Mouse (Mus musculus) limb, embryonic 15.5 days (tissue): ENCODE data around the gene Pank1. TPM values are rescaled to one million over a fixed set of nuclear protein-coding genes. Genes with fewer than 3 reads are reported as not detected.

Source experiments
- ATAC-seq: fragments of 200-750 bp; cut with Nextera tagmentation; 2 replicates; pipeline ENCODE4 v1.8.0; 2017; ENCODE audit warnings: low read depth, moderate TSS enrichment; ENCODE audit not compliant: insufficient number of reproducible peaks, low FRiP score, low TSS enrichment
- H3K27ac ChIP-seq: fragments of 300-500 bp; sonication (generic); 2 replicates; pipeline ENCODE4 v1.5.1; 2015; ENCODE audit warnings: moderate library complexity, mild to moderate bottlenecking, inconsistent platforms
- H3K27me3 ChIP-seq: fragments of 300-500 bp; sonication (generic); 2 replicates; pipeline ENCODE4 v1.6.1; 2015; ENCODE audit warnings: inconsistent platforms
- H3K36me3 ChIP-seq: fragments of 300-500 bp; sonication (generic); 2 replicates; pipeline ENCODE4 v1.6.1; 2015; ENCODE audit warnings: inconsistent platforms
- H3K4me1 ChIP-seq: fragments of 300-500 bp; sonication (generic); 2 replicates; pipeline ENCODE4 v1.6.1; 2015; ENCODE audit warnings: inconsistent platforms
- H3K4me2 ChIP-seq: fragments of 300-500 bp; sonication (generic); 2 replicates; pipeline ENCODE4 v1.6.1; 2015; ENCODE audit warnings: mild to moderate bottlenecking, inconsistent platforms
- H3K4me3 ChIP-seq: fragments of 300-500 bp; sonication (generic); 2 replicates; pipeline ENCODE4 v1.5.1; 2015; ENCODE audit warnings: mild to moderate bottlenecking, inconsistent platforms
- H3K9ac ChIP-seq: fragments of 300-500 bp; sonication (generic); 2 replicates; pipeline ENCODE4 v1.6.1; 2015; ENCODE audit warnings: inconsistent platforms
- H3K9me3 ChIP-seq: fragments of 300-500 bp; sonication (generic); 2 replicates; pipeline ENCODE4 v1.6.1; 2016; ENCODE audit warnings: inconsistent platforms
- WGBS: fragments of 180-500 bp; shearing (Covaris S2); methylation state at CpG from one replicate; pipeline ENCODE4 v1.1.7; 2015; 5-methylcytosine and 5-hydroxymethylcytosine counted together
- polyA plus RNA-seq: library from polyadenylated mRNA; unstranded; fragments of >200 nt; fragmentation: Nextera tagmentation; extraction: Ambion mirVana; gene quantifications from 2 replicates; pipeline ENCODE4 v1.2.1, GENCODE M21; 2015

The Pank1 gene
- polyA plus RNA-seq, result 5.0 and 6.1 TPM in 2 replicates

DNA sequence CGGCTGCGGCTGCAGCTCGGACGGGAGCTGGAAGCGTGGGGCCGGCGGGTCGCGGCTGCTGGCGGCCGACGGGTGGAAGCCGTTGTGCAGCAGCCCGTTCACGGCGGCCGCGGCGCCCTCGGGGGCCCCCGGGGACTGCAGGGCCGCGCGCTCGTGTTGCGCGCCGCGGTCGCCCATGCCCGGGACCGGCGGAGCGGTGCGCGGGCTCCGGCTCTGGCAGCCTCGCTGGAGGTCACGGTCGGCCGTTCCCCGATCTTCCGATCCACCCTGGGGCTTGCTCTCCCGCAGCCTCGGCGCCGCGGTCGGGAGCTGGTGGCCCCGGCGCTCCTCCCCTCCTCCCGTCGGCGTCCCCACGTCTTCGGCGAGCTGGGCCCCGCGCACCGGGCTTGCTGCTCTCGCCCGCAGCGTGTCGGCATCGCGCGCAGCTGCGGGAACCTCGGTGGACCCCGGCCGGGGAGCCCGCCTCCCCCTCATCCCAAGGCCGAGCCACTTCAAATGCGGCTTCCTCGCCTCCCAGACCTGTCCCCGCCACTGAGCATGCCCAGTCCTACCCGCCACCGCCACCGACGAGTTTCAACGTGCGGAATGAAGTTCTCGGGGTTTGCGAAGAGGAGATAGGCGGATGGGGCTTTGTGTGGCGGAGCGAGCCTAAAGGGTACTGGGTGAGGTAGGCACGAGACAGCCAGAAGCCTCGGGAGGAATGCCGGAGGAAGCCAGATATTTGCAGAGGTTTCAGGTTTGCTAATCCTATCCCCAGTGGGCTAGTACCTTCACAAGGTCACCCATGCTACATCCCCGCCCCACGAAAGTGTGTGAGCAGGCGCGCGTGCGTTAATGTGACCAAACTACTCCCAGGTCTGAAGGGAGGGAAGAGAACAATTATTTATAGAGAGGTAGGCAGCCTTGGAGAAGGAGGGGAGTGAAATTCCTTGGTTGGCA, at the start of gene Pank1:
Pank1 (minus strand) TSS at position 853 of the 939 bp plus-strand sequence.
- no peaks in the 10 kb centered on the region for H3K27me3 ChIP-seq
- H3K4me3 ChIP-seq, result peak within 1 kb of the TSS; percentile 90
- under 1% methylated on average over 93 of the region's 96 CpGs for WGBS
- H3K4me2 ChIP-seq, result peak within 1 kb of the TSS; percentile 83
- peak within 1 kb of the TSS; percentile 97 for H3K27ac ChIP-seq
- H3K9me3 ChIP-seq, result no peaks in the 10 kb centered on the region
- ATAC-seq, result peak; percentile 59; the same call in 1 of the 2 replicates
- H3K9ac ChIP-seq, result peak within 1 kb of the TSS; percentile 83
- peaks cover 13% of the 10 kb centered on the region for H3K4me1 ChIP-seq
- no peaks in the 10 kb centered on the region for H3K36me3 ChIP-seq

GRCm38 (mm10) chr19:34922603-34922963, 43.3 kb upstream of the Pank1 start:
- Histone ChIP-seq H3K36me3 (peaks cover 6% of the 10 kb centered on the region), H3K4me2 (peak overlapping the region; percentile 74), H3K4me3 (peak overlapping the region; percentile 92), H3K27ac (peak overlapping the region; percentile 73; the same call in 1 of the 2 replicates), H3K9me3 (no peaks in the 10 kb centered on the region), H3K4me1 (peaks cover 5% of the 10 kb centered on the region; the same call in 1 of the 2 replicates), H3K9ac (peak overlapping the region; percentile 56), H3K27me3 (no peaks in the 10 kb centered on the region)
- ATAC-seq, result no peak
- WGBS, result under 1% methylated on average over 9 of the region's 9 CpGs

GRCm38 (mm10) chr19:34921652-34922602, 42.7 kb upstream of the Pank1 start, which contains the start of gene Kif20b:
TSS of gene Kif20b (plus strand) at chr19:34922361.
- peak; percentile 90 for ATAC-seq
- under 1% methylated on average over 57 of the region's 57 CpGs for WGBS

DNA sequence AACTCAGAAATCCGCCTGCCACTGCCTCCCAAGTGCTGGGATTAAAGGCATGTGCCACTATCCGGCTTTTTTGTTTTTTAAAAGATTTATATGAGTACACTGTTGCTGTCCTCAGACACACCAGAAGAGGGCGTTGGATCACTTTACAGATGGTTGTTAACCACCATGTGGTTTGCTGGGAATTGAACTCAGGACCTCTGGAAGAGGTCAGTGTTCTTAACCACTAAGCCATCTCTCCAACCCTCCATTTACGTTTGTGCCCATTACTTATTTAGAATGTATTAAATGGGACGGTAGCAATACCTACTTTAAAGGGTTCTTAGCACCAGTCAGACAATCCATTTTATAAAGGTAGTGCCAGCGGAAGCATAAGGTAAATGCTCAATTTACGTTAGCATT, 42.0 kb upstream of the Pank1 start:
- Histone ChIP-seq H3K27me3 (no peaks in the 10 kb centered on the region), H3K4me2 (peak overlapping the region; percentile 74), H3K9ac (no peak overlapping the region), H3K36me3 (peaks cover 6% of the 10 kb centered on the region), H3K4me1 (peaks cover 5% of the 10 kb centered on the region; the same call in 1 of the 2 replicates), H3K27ac (peak overlapping the region; percentile 79; the same call in 1 of the 2 replicates), H3K9me3 (no peaks in the 10 kb centered on the region), H3K4me3 (peak overlapping the region; percentile 92)
- WGBS, result 14% methylated on average over 7 of the region's 7 CpGs
- ATAC-seq, result no peak

More at GRCm38 (mm10) chr19:34921652-34922602, 42.7 kb upstream of the Pank1 start, which contains the start of gene Kif20b:
- peaks cover 6% of the 10 kb centered on the region for H3K36me3 ChIP-seq
- H3K4me3 ChIP-seq, result peak within 1 kb of the TSS; percentile 92
- peaks cover 5% of the 10 kb centered on the region; the same call in 1 of the 2 replicates for H3K4me1 ChIP-seq
- peak within 1 kb of the TSS; percentile 74 for H3K4me2 ChIP-seq
- no peaks in the 10 kb centered on the region for H3K9me3 ChIP-seq
- H3K27ac ChIP-seq, result peak within 1 kb of the TSS; percentile 79
- H3K27me3 ChIP-seq, result no peaks in the 10 kb centered on the region
- H3K9ac ChIP-seq, result peak within 1 kb of the TSS; percentile 56

- Histone ChIP-seq H3K9ac (no peak overlapping the region), H3K9me3 (no peaks in the 10 kb centered on the region), H3K27ac (no peak overlapping the region), H3K4me3 (no peak overlapping the region), H3K36me3 (peaks cover 6% of the 10 kb centered on the region), H3K27me3 (no peaks in the 10 kb centered on the region), H3K4me1 (peaks cover 5% of the 10 kb centered on the region; the same call in 1 of the 2 replicates), H3K4me2 (no peak overlapping the region)
- no peak for ATAC-seq
- 69% methylated on average over 3 of the region's 3 CpGs for WGBS
These were observed 41.3 kb upstream of the Pank1 start for GRCm38 (mm10) chr19:34920531-34920930.

DNA sequence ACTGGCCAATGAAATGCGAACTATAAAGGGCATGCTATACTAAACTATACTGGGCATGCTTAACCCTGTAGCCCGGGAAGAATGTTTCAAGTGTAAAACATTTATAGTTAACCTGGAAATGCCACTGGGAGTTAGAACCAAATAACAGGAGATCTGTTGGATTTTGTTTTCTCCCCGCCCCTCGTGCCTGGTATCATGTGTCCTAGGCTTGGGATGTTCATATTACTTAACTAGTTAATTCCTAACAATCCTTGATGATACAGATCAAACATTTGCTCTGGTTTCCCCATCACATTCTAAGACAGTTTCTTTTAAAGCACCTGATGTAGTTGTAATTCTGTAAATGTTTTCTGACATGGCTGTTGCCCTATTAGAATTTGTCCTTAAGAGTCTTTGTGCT, 40.8 kb upstream of the Pank1 start:
- no peak overlapping the region for H3K4me3 ChIP-seq
- no peaks in the 10 kb centered on the region for H3K27me3 ChIP-seq
- no peak for ATAC-seq
- H3K27ac ChIP-seq, result no peak overlapping the region
- H3K4me2 ChIP-seq, result no peak overlapping the region
- H3K9me3 ChIP-seq, result no peaks in the 10 kb centered on the region
- H3K4me1 ChIP-seq, result peaks cover 5% of the 10 kb centered on the region; the same call in 1 of the 2 replicates
- H3K9ac ChIP-seq, result no peak overlapping the region
- WGBS, result 76% methylated on average over 4 of the region's 4 CpGs
- H3K36me3 ChIP-seq, result peaks cover 4% of the 10 kb centered on the region

DNA sequence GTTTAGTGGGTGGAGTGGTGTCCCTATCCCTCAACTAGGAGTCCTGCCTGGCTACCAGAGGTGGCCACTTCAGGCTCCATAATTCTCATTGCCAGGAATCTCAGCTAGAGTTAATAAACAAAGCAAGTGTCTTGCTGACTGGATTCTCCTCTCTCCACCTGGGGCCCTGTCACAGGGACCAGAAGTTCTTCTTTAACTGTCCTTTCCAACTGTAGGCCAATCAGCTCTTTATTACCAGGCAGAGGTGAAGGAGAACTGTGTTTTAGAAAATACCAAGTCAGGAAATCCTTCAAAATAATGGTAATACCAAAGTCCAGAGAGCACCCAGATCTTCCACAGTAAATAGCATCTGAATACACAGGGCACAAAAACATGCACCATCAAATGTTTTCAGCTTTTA, 33.1 kb upstream of the Pank1 start:
- H3K36me3 ChIP-seq, result no peaks in the 10 kb centered on the region
- no peaks in the 10 kb centered on the region for H3K4me1 ChIP-seq
- H3K9ac ChIP-seq, result no peak overlapping the region
- no peak overlapping the region for H3K4me3 ChIP-seq
- H3K27ac ChIP-seq, result no peak overlapping the region
- ATAC-seq, result no peak
- no peak overlapping the region for H3K4me2 ChIP-seq
- H3K9me3 ChIP-seq, result no peaks in the 10 kb centered on the region
- H3K27me3 ChIP-seq, result no peaks in the 10 kb centered on the region

DNA sequence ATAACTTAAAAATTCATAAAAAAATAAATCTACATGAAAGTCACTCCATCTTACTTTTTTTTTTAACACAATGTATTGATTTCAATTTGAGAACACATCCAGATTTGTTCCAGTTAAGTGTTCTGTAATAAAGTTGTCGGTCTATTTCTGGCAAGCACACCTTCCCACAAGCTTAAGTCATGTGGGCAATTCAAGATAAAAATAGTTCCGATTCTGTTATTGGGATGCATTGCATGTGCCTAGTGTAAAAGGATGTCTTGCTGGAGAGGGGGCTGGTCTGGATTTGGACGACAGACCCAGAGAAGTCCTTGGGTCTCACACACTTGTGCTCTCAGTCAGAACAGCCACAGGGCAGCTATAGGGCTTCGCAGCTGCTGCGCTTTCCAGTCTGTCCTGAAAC, 27.5 kb upstream of the Pank1 start:
- Histone ChIP-seq H3K9me3 (no peaks in the 10 kb centered on the region), H3K4me1 (no peaks in the 10 kb centered on the region), H3K27me3 (no peaks in the 10 kb centered on the region), H3K4me3 (no peak overlapping the region), H3K36me3 (no peaks in the 10 kb centered on the region), H3K27ac (no peak overlapping the region), H3K9ac (no peak overlapping the region), H3K4me2 (no peak overlapping the region)
- ATAC-seq, result no peak
- 69% methylated on average over 5 of the region's 5 CpGs for WGBS

DNA sequence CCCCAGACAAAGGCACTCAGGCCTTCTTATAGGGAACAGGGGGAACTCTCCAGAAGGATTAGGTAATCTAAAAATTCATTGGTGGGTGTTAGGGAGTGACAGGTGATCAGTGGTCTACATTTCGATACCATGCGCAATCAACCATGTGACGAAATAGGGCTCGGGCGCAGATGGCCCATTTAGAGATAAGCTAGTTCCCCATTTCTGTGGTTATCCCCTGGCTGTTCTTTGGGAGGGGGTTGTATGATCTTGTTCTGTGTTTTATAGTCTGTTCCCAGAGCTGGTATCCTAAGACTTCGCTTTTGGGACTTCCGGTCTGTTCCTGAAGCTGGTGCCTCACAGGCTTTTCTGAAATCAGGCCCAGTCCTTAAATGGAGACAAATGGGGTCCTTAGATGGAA, 26.2 kb upstream of the Pank1 start:
- WGBS, result 93% methylated on average over 7 of the region's 7 CpGs
- Histone ChIP-seq H3K9ac (no peak overlapping the region), H3K4me2 (no peak overlapping the region), H3K4me3 (no peak overlapping the region), H3K36me3 (no peaks in the 10 kb centered on the region), H3K9me3 (no peaks in the 10 kb centered on the region), H3K27ac (no peak overlapping the region), H3K27me3 (no peaks in the 10 kb centered on the region), H3K4me1 (no peaks in the 10 kb centered on the region)
- no peak for ATAC-seq

- Histone ChIP-seq H3K4me3 (no peak overlapping the region), H3K27ac (no peak overlapping the region), H3K36me3 (no peaks in the 10 kb centered on the region), H3K27me3 (no peaks in the 10 kb centered on the region), H3K9ac (no peak overlapping the region), H3K9me3 (no peaks in the 10 kb centered on the region), H3K4me2 (no peak overlapping the region), H3K4me1 (no peaks in the 10 kb centered on the region)
- ATAC-seq, result no peak
- 72% methylated on average over 5 of the region's 5 CpGs for WGBS
These were observed 24.8 kb upstream of the Pank1 start for GRCm38 (mm10) chr19:34904032-34904431.

DNA sequence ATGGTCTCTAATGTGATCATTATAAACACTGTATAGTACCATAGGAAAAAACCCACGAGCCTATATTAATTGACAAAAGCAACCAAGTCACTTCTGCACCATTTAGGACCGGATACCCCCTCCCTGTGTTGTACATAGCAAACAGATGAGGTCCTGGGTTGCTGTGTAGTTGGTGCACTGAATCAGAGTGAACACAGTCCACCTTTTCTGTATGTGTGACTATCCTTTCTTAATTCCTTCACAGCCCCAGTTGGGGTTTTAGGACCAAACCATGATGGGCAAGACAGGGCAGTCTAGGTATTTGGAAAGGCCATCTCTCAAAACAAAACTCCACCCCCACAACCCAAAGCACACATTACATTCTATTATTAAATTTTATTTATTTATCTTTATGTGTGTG, 22.5 kb upstream of the Pank1 start:
- Histone ChIP-seq H3K36me3 (no peaks in the 10 kb centered on the region), H3K27ac (no peak overlapping the region), H3K27me3 (no peaks in the 10 kb centered on the region), H3K9ac (no peak overlapping the region), H3K4me2 (no peak overlapping the region), H3K4me1 (no peaks in the 10 kb centered on the region), H3K4me3 (no peak overlapping the region), H3K9me3 (no peaks in the 10 kb centered on the region)
- no peak for ATAC-seq
- WGBS, result 56% methylated on average over 2 of the region's 2 CpGs
